Mouse (Mus musculus) limb, embryonic 14.5 days (tissue): Measurements from ENCODE around the gene Adora2b. TPM values are rescaled to one million over a fixed set of nuclear protein-coding genes. Genes with fewer than 3 reads are reported as not detected.

Source experiments
- ATAC-seq: fragments of 200-750 bp; cut with Nextera tagmentation; 2 replicates; pipeline ENCODE4 v1.8.0; 2017; ENCODE audit warnings: low read depth, moderate number of reproducible peaks, moderate TSS enrichment; ENCODE audit not compliant: low FRiP score
- DNase-seq: peaks from one replicate; pipeline ENCODE4 v3.0.0-alpha.2; 2015; ENCODE audit warnings: low spot score
- H3K27ac ChIP-seq: fragments of 300-500 bp; sonication (generic); replicated peaks from 2 replicates; pipeline ENCODE4 v1.5.1; 2014; ENCODE audit warnings: low read depth, mild to moderate bottlenecking, low read length, moderate library complexity, mixed read lengths
- H3K27me3 ChIP-seq: fragments of 300-500 bp; sonication (generic); 2 replicates; pipeline ENCODE4 v1.6.1; 2014; ENCODE audit warnings: low read length, mixed read lengths; ENCODE audit not compliant: control insufficient read depth, insufficient read depth
- H3K36me3 ChIP-seq: fragments of 300-500 bp; sonication (generic); 2 replicates; pipeline ENCODE4 v1.6.1; 2014; ENCODE audit warnings: mild to moderate bottlenecking, low read length, moderate library complexity, mixed read lengths; ENCODE audit not compliant: control insufficient read depth, insufficient read depth
- H3K4me1 ChIP-seq: fragments of 300-500 bp; sonication (generic); 2 replicates; pipeline ENCODE4 v1.6.1; 2014; ENCODE audit warnings: antibody characterized with exemption, low read length, mixed read lengths; ENCODE audit not compliant: control insufficient read depth, insufficient read depth
- H3K4me2 ChIP-seq: fragments of 300-500 bp; sonication (generic); replicated peaks from 2 replicates; pipeline ENCODE4 v1.6.1; 2014; ENCODE audit warnings: low read depth, mild to moderate bottlenecking, low read length, moderate library complexity; ENCODE audit not compliant: severe bottlenecking
- H3K4me3 ChIP-seq: fragments of 300-500 bp; sonication (generic); replicated peaks from 2 replicates; pipeline ENCODE4 v1.5.1; 2014; ENCODE audit warnings: low read length
- H3K9ac ChIP-seq: fragments of 300-500 bp; sonication (generic); 2 replicates; pipeline ENCODE4 v1.6.1; 2014; ENCODE audit warnings: mild to moderate bottlenecking, low read depth, low read length, moderate library complexity; ENCODE audit not compliant: severe bottlenecking
- H3K9me3 ChIP-seq: fragments of 300-500 bp; sonication (generic); 2 replicates; pipeline ENCODE4 v1.6.1; 2016; ENCODE audit warnings: low read length; ENCODE audit not compliant: control insufficient read depth
- POLR2A ChIP-seq: fragments of 200-500 bp; IDR thresholded peaks from 2 replicates; pipeline ENCODE4 v1.8.0; 2012; ENCODE audit warnings: inconsistent platforms, mild to moderate bottlenecking, moderate library complexity, borderline replicate concordance; ENCODE audit not compliant: insufficient read depth, insufficient read length; ENCODE audit errors: extremely low read depth
- WGBS: fragments of 180-500 bp; shearing (Covaris S2); extraction: QIAGEN DNeasy Blood & Tissue Kit; methylation state at CpG from one replicate; pipeline ENCODE4 v1.1.7; 2014; 5-methylcytosine and 5-hydroxymethylcytosine counted together
- polyA plus RNA-seq, 2 experiments: library from polyadenylated mRNA; depleted of rRNA in 1 of 2; stranded (reverse) in 1 of 2; unstranded in 1 of 2; fragments of >200 nt; fragmentation: Nextera tagmentation in 1 of 2; extraction: Ambion mirVana in 1 of 2; gene quantifications; 2 replicates each; pipeline versions ENCODE4 v1.2.1 to v1.2.3; 2012 to 2014

Gene Adora2b
- polyA plus RNA-seq, 2 experiments, result 9.1 to 10.9 TPM

DNA sequence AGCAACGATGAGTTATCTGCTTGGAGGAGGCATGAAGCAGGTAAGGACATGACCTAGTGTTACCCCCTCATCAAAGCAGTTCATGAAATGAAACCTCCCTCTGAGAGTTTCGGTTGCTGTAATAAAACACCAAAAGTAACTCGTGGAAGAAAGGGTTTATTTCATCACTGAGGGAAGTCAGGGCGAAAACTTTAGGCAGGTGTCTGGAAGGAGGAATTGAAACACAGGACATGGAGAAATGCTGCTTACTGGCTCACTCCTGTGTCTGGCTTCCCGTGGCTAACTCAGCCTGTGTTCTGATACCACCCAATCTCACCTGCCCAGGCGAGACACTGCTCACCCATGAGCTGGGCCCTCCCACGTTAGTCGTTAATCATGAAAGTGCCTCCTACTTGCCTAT is 36.2 kb downstream of the Adora2b start:
- Histone ChIP-seq H3K4me2 (no peak overlapping the region), H3K27me3 (no peaks in the 10 kb centered on the region), H3K27ac (no peak overlapping the region), H3K9me3 (no peaks in the 10 kb centered on the region), H3K4me1 (peaks cover 3% of the 10 kb centered on the region; the same call in 1 of the 2 replicates), H3K36me3 (peaks cover 46% of the 10 kb centered on the region), H3K4me3 (no peak overlapping the region), H3K9ac (no peak overlapping the region)
- no peak for TF ChIP-seq POLR2A
- WGBS, result 62% methylated on average over 8 of the region's 8 CpGs
- DNase-seq (no peak), ATAC-seq (no peak)

DNA sequence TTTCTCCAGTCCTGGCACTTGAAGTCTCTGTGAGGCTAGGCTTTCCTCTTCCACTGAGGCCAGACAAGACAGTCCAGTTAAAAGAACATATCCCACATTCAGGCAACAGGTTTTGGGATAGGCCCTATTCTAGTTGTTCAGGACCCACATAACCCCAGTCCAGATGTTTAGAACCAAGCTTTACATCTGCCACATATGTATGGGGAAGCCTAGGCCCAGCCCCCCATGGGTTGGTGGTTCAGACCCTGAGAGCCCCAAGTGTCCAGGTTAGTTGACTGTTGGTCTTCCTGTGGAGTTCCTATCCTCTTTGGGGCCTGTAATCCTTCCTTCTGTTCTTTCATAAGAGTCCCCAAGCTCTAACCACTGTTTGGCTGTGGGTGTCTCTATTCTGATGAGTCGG is 38.9 kb downstream of the Adora2b start:
- 95% methylated on average over 1 of the region's 1 CpGs for whole genome bisulfite sequencing
- no peaks in the 10 kb centered on the region for H3K27me3 ChIP-seq
- peaks cover 57% of the 10 kb centered on the region for H3K36me3 ChIP-seq
- no peak for ATAC-seq
- no peak overlapping the region for H3K4me3 ChIP-seq
- no peak for DNase-seq
- no peaks in the 10 kb centered on the region for H3K4me1 ChIP-seq
- no peak overlapping the region for H3K4me2 ChIP-seq
- H3K9ac ChIP-seq, result no peak overlapping the region
- H3K9me3 ChIP-seq, result no peaks in the 10 kb centered on the region
- no peak overlapping the region for H3K27ac ChIP-seq
- TF ChIP-seq POLR2A, result no peak

DNA sequence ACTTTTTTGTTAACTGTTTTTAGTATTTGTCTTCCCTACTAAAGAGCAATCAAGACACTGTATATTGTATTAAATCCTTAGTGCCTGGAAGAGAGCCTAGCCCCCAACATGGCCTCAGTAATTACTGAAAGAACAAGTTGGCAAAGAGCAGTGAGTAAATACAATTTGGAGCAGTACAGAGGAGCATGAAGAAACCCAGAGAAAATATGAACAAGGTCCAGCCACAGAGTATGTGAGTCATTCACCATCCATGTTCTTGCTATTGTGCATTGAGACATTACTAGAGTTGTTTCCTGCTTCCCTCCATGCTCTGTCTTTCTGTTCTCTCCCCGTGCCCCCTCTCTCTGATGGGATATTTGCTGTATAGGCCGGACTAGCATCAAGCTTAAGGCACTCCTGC is 45.3 kb downstream of the Adora2b start:
- peaks cover 55% of the 10 kb centered on the region for H3K36me3 ChIP-seq
- no peak overlapping the region for H3K27ac ChIP-seq
- no peaks in the 10 kb centered on the region for H3K27me3 ChIP-seq
- TF ChIP-seq POLR2A, result no peak
- H3K4me1 ChIP-seq, result no peaks in the 10 kb centered on the region
- H3K9ac ChIP-seq, result no peak overlapping the region
- DNase-seq (no peak), ATAC-seq (no peak)
- no peak overlapping the region for H3K4me2 ChIP-seq
- H3K4me3 ChIP-seq, result no peak overlapping the region
- 80% methylated on average over 2 of the region's 2 CpGs for WGBS
- H3K9me3 ChIP-seq, result no peaks in the 10 kb centered on the region

GRCm38 (mm10) chr11:62298883-62299282 is 50.1 kb downstream of the Adora2b start:
- Histone ChIP-seq H3K4me3 (no peak overlapping the region), H3K9me3 (no peaks in the 10 kb centered on the region), H3K27me3 (no peaks in the 10 kb centered on the region), H3K9ac (no peak overlapping the region), H3K27ac (no peak overlapping the region), H3K36me3 (peaks cover 31% of the 10 kb centered on the region), H3K4me2 (no peak overlapping the region), H3K4me1 (no peaks in the 10 kb centered on the region)
- ATAC-seq (no peak), DNase-seq (no peak)
- WGBS, result 85% methylated on average over 6 of the region's 6 CpGs
- TF ChIP-seq POLR2A, result no peak

DNA sequence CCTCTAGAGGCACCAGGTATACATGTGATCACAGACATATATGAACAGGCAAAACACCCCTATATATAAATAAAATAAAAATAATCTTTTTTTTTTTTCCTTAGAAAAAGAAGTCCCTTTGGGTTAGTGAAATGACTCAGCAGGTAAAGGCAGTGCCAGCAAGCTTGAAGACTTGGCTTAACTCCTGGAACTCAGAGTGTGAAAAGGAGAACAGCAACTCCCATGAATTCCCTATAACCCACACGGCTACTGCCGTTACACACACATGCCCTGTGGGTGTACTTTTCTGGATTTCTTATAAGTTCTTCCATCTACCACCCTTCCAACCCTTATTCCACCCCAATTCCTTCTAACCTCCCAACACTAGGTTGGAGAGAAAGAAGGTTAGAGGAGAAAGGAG is 57.1 kb downstream of the Adora2b start:
- ATAC-seq (no peak), DNase-seq (no peak)
- Histone ChIP-seq H3K4me2 (no peak overlapping the region), H3K9me3 (no peaks in the 10 kb centered on the region), H3K36me3 (peaks cover 38% of the 10 kb centered on the region), H3K4me3 (no peak overlapping the region), H3K9ac (no peak overlapping the region), H3K27ac (no peak overlapping the region), H3K27me3 (no peaks in the 10 kb centered on the region), H3K4me1 (no peaks in the 10 kb centered on the region)
- WGBS, result 88% methylated on average over 2 of the region's 2 CpGs
- TF ChIP-seq POLR2A, result no peak

GRCm38 (mm10) chr11:62309296-62309695 is 60.5 kb downstream of the Adora2b start:
- no peak for ATAC-seq
- Histone ChIP-seq H3K9ac (no peak overlapping the region), H3K36me3 (peaks cover 55% of the 10 kb centered on the region), H3K9me3 (no peaks in the 10 kb centered on the region), H3K4me3 (no peak overlapping the region), H3K27ac (no peak overlapping the region), H3K4me2 (no peak overlapping the region), H3K27me3 (no peaks in the 10 kb centered on the region), H3K4me1 (no peaks in the 10 kb centered on the region)
- whole genome bisulfite sequencing, result 92% methylated on average over 2 of the region's 2 CpGs
- DNase-seq, result no peak
- no peak for TF ChIP-seq POLR2A
